ENCODE assay signal across 13 mouse cellular contexts in genomic region chr2:157411151-157411693, GRCm38 (mm10). TPM values are rescaled to one million over a fixed set of nuclear protein-coding genes. Genes with fewer than 3 reads are reported as not detected.
A peak's percentile ranks its signal among the peaks of the same experiment; 100 is the strongest.
DNase-seq lines count a peak whose midpoint lies in the region; ATAC-seq and TF ChIP-seq lines count a peak whose summit lies in the region.
"Had no signal": no experiment of that assay in that cellular context is flagged by ENCODE, and none has a peak within 500 bp of the region (broad histone marks: within the 10 kb centered on the region; RNA-seq: fewer than 3 reads in every experiment).

No protein-coding gene starts in this region.

- no peaks in the 10 kb centered on the region for H3K27me3 ChIP-seq in midbrain, embryonic 10.5 days (ENCODE audit: low read depth, poor library complexity, severe bottlenecking)
- no peaks in the 10 kb centered on the region for H3K27me3 ChIP-seq in midbrain, embryonic 14.5 days (ENCODE audit: control insufficient read depth, insufficient read depth, low read length)
- H3K27me3 ChIP-seq in Patski: no peaks in the 10 kb centered on the region
- no peaks in the 10 kb centered on the region for H3K27me3 ChIP-seq in stomach, embryonic 16.5 days (ENCODE audit: control insufficient read depth, insufficient read depth, low read length)

- H3K27ac ChIP-seq in midbrain, embryonic 10.5 days (replicated peaks): 0 out of 2 replicates have a peak overlapping the region, but pooled peaks have one; percentile 28
- no peak overlapping the region for H3K27ac ChIP-seq in midbrain, embryonic 14.5 days (replicated peaks; ENCODE audit: low read depth, low read length)
- peak overlapping the region; percentile 14; the same call in 1 of the 2 replicates for H3K27ac ChIP-seq in stomach, embryonic 16.5 days (ENCODE audit: low read length)

- H3K4me3 ChIP-seq in midbrain, embryonic 10.5 days: no peak overlapping the region
- H3K4me3 ChIP-seq in midbrain, embryonic 14.5 days (replicated peaks; ENCODE audit: low read depth, low read length): no peak overlapping the region
- no peak overlapping the region for H3K4me3 ChIP-seq in stomach, embryonic 16.5 days (replicated peaks; ENCODE audit: low read length)

- 0 out of 2 replicates have a peak, but pooled peaks cover 8% of the 10 kb centered on the region for H3K4me1 ChIP-seq in midbrain, embryonic 10.5 days
- no peaks in the 10 kb centered on the region for H3K4me1 ChIP-seq in midbrain, embryonic 14.5 days (ENCODE audit: control insufficient read depth, insufficient read depth, low read length)
- no peaks in the 10 kb centered on the region for H3K4me1 ChIP-seq in stomach, embryonic 16.5 days (ENCODE audit: control insufficient read depth, insufficient read depth, low read length)

- CTCF ChIA-PET in Patski (lab: Charles Lee): no interaction called here

- in situ Hi-C loops in Patski (cut with MboI; ENCODE audit: low pct_unique_long_range_greater_than_20kb): no loop called here

- no peaks in the 10 kb centered on the region for H3K9me3 ChIP-seq in midbrain, embryonic 10.5 days (replicated peaks)
- H3K9me3 ChIP-seq in midbrain, embryonic 14.5 days (ENCODE audit: control insufficient read depth, low read length): no peaks in the 10 kb centered on the region
- H3K9me3 ChIP-seq in stomach, embryonic 16.5 days (replicated peaks; ENCODE audit: control insufficient read depth, low read length): no peaks in the 10 kb centered on the region
- H3K9me3 ChIP-seq: G1E had no signal

- H3K9ac ChIP-seq in midbrain, embryonic 14.5 days (replicated peaks; ENCODE audit: low read length): no peak overlapping the region
- H3K9ac ChIP-seq in stomach, embryonic 16.5 days (ENCODE audit: low read length): no peak overlapping the region

- DNase-seq in adrenal gland, postnatal 14 days: peak; percentile 23
- DNase-seq in adrenal gland, postnatal 10 days: no peak
- no peak for DNase-seq in midbrain, embryonic 10.5 days (ENCODE audit: low spot score)
- no peak for DNase-seq in midbrain, embryonic 14.5 days
- DNase-seq in Patski (ENCODE audit: low read depth, low spot score): peak; percentile 66
- DNase-seq: cerebellum, adult 8-10 months; gastrocnemius, postnatal 25 days; thymus, postnatal 4 days had no signal

- no peak for ATAC-seq in midbrain, embryonic 14.5 days (ENCODE audit: low FRiP score, low TSS enrichment)
- ATAC-seq in Patski: peak; percentile 68
- ATAC-seq in stomach, embryonic 16.5 days (ENCODE audit: insufficient read depth, low FRiP score): no peak; the same call in 1 of the 2 replicates
- ATAC-seq in erythroid progenitor cell, adult 5-6 weeks (replicated peaks; ENCODE audit: low FRiP score, poor library complexity, severe bottlenecking): no peak
- no peak for ATAC-seq in megakaryocyte, adult 5-6 weeks (ENCODE audit: poor library complexity, severe bottlenecking)
- ATAC-seq: forebrain, embryonic 16.5 days had no signal

- TF ChIP-seq CTCF in Patski (IDR thresholded peaks at IDR 0.05): no peak

- WGBS in midbrain, embryonic 10.5 days: 89% methylated on average over 6 of the region's 6 CpGs
- 93% methylated on average over 6 of the region's 6 CpGs for WGBS in midbrain, embryonic 14.5 days
- 75% methylated on average over 6 of the region's 6 CpGs for WGBS in stomach, embryonic 16.5 days

- H3K4me2 ChIP-seq in midbrain, embryonic 14.5 days (ENCODE audit: low read length): no peak overlapping the region
- no peak overlapping the region for H3K4me2 ChIP-seq in stomach, embryonic 16.5 days (ENCODE audit: low read depth, low read length)

- POLR2A ChIA-PET in Patski (lab: Charles Lee): no interaction called here

- H3K36me3 ChIP-seq in midbrain, embryonic 10.5 days: no peaks in the 10 kb centered on the region
- no peaks in the 10 kb centered on the region for H3K36me3 ChIP-seq in midbrain, embryonic 14.5 days (ENCODE audit: control insufficient read depth, insufficient read depth, low read length)
- H3K36me3 ChIP-seq in stomach, embryonic 16.5 days (ENCODE audit: control insufficient read depth, insufficient read depth, low read length): no peaks in the 10 kb centered on the region
- H3K36me3 ChIP-seq: G1E had no signal

RNA-seq across cellular contexts. Expression of gene Src, which starts 7.0 kb away (rescaled TPM):
- 16.2 and 18.9 TPM in 2 replicates for total RNA-seq in adrenal gland, postnatal 14 days (2021)
- 10 to 100 TPM; 18.9 to 21.8 TPM for total RNA-seq in adrenal gland, postnatal 10 days (2021)
- 16.1 and 19.3 TPM in 2 replicates for polyA plus RNA-seq in midbrain, embryonic 10.5 days (2016; fragmentation: Nextera tagmentation; extraction: Ambion mirVana)
- polyA plus RNA-seq in midbrain, embryonic 14.5 days (2014; fragmentation: Nextera tagmentation; extraction: Ambion mirVana): 34.3 and 52.2 TPM in 2 replicates
- polyA plus RNA-seq in Patski (2021): 76.9 TPM
- polyA plus RNA-seq in stomach, embryonic 16.5 days (2015; fragmentation: Nextera tagmentation; extraction: Ambion mirVana): 12.1 and 14.7 TPM in 2 replicates
- 0.36 and 0.42 TPM in 2 replicates for total RNA-seq in erythroid progenitor cell, adult 5-6 weeks (2015; ENCODE audit: low replicate concordance)
- 0.39 and 1.1 TPM in 2 replicates for total RNA-seq in erythroid progenitor cell, adult 5-6 weeks (2017; ENCODE audit: low replicate concordance)
- total RNA-seq in megakaryocyte, adult 5-6 weeks (2015): 0.11 TPM in 1 of 2 replicates, not detected in the other
- total RNA-seq in megakaryocyte, adult 5-6 weeks (2017): 0.26 TPM in 1 of 2 replicates, not detected in the other

RNA-seq across cellular contexts. Expression of gene Manbal, which starts 43.8 kb away (rescaled TPM):
- total RNA-seq in adrenal gland, postnatal 14 days (2021): 29.4 and 35.4 TPM in 2 replicates
- total RNA-seq in adrenal gland, postnatal 10 days (2021): 10 to 100 TPM; 34.8 to 35.7 TPM
- polyA plus RNA-seq in midbrain, embryonic 10.5 days (2016; fragmentation: Nextera tagmentation; extraction: Ambion mirVana): 68.8 and 75.6 TPM in 2 replicates
- polyA plus RNA-seq in midbrain, embryonic 14.5 days (2014; fragmentation: Nextera tagmentation; extraction: Ambion mirVana): 47.8 and 89.9 TPM in 2 replicates
- polyA plus RNA-seq in Patski (2021): 63.9 TPM
- 76.3 and 78.0 TPM in 2 replicates for polyA plus RNA-seq in stomach, embryonic 16.5 days (2015; fragmentation: Nextera tagmentation; extraction: Ambion mirVana)
- total RNA-seq in erythroid progenitor cell, adult 5-6 weeks (2015; ENCODE audit: low replicate concordance): 15.9 and 26.0 TPM in 2 replicates
- total RNA-seq in erythroid progenitor cell, adult 5-6 weeks (2017; ENCODE audit: low replicate concordance): 3.3 and 9.4 TPM in 2 replicates
- total RNA-seq in megakaryocyte, adult 5-6 weeks (2015): 18.7 and 21.5 TPM in 2 replicates
- 9.3 and 10.5 TPM in 2 replicates for total RNA-seq in megakaryocyte, adult 5-6 weeks (2017)

Comparison
In these comparisons a context has a peak if more than half of its experiments do, and no peak if none do; other contexts are left out.
1. DNase-seq: peak in adrenal gland, postnatal 14 days (single experiment) and Patski (single experiment); none in adrenal gland, postnatal 10 days (single experiment), midbrain, embryonic 10.5 days (single experiment) and midbrain, embryonic 14.5 days (single experiment).